Mouse (Mus musculus) right cerebral cortex, postnatal 25 days (tissue): Measurements from ENCODE around the gene Camta2.

ENCODE experiments used
- DNase-seq: peaks from one replicate; pipeline ENCODE4 v3.0.0; 2022

Camta2 gene

GRCm38 (mm10) chr11:70658942-70659341, 29.0 kb downstream of the Camta2 start:
- DNase-seq, result no peak

- no peak for DNase-seq
These were observed 29.4 kb downstream of the Camta2 start for GRCm38 (mm10) chr11:70658521-70658920.

GRCm38 (mm10) chr11:70657991-70658390, 29.9 kb downstream of the Camta2 start:
- no peak for DNase-seq

- DNase-seq, result no peak
These were observed 30.3 kb downstream of the Camta2 start for GRCm38 (mm10) chr11:70657573-70657972.

GRCm38 (mm10) chr11:70656964-70657363, 30.9 kb downstream of the Camta2 start, which contains the start of gene Eno3:
Gene Eno3, plus strand, starts transcription at chr11:70657202.
- no peak for DNase-seq

GRCm38 (mm10) chr11:70656456-70656927, 31.4 kb downstream of the Camta2 start:
- DNase-seq, result no peak

GRCm38 (mm10) chr11:70655571-70656455, 32.1 kb downstream of the Camta2 start:
- DNase-seq, result no peak

GRCm38 (mm10) chr11:70654923-70655570, 32.9 kb downstream of the Camta2 start:
- DNase-seq, result peak; percentile 73

DNA sequence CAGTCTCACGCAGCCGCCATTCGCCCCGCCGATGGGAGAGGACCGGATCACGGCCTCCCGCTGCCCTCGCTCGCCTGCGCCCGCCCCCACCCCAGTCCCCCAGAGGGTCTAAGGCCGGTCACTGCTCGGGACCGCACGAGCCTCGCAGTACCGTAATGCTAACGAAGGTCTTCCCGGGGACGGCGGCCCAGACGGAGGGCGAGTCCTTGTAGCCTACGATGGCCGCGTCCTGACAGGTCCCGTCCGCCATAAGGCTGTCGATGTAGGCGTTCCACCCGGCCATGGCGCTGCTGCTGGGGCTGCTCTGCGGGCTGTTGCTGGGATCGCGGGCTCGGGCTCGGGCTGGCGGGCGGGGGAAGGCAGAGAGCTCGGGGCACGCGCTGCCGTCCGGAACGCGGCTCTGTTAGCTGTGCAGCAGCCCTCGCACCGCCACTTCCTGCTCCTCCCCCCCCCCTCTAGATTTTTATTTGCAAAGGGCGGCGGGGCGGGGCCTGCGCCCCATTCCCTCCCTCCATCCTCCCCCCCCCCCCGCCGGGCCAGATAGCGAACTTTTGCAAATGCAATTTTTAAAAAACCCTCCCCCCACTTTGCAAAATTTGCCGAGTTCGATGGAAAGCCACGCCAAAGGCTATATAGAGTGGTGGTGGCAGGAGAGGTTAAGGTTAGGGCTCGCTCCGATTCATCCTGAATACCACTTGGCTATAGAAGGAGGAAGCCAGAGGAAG, 33.5 kb downstream of the Camta2 start, which contains the start of gene Pfn1:
Gene Pfn1 (minus strand): TSS at position 447 of the 725 bp plus-strand sequence.
- DNase-seq, result peak; percentile 72

GRCm38 (mm10) chr11:70653345-70654197, 34.3 kb downstream of the Camta2 start:
- peak; percentile 70 for DNase-seq

DNA sequence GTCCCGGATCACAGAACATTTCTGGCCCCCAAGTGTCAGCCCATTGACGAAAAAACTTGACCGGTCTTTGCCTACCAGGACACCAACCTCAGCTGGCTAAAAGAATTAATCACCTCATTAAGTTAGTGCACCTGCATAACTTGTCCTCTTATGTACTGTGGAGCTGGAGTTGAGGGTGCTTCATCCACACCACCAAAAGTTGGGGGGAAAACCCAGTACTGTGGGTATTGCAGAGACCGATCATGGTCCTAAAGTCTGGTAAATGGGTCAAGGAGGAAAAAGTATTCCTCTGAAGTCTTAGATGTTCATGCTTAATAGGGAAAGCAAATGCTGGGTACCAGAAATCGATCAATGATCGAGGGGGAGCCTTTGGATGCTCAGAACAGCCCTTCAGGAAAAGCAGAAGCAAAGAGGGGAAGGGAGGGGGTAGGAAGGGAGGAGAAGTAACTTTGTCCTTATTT, 35.0 kb downstream of the Camta2 start:
- no peak for DNase-seq

DNA sequence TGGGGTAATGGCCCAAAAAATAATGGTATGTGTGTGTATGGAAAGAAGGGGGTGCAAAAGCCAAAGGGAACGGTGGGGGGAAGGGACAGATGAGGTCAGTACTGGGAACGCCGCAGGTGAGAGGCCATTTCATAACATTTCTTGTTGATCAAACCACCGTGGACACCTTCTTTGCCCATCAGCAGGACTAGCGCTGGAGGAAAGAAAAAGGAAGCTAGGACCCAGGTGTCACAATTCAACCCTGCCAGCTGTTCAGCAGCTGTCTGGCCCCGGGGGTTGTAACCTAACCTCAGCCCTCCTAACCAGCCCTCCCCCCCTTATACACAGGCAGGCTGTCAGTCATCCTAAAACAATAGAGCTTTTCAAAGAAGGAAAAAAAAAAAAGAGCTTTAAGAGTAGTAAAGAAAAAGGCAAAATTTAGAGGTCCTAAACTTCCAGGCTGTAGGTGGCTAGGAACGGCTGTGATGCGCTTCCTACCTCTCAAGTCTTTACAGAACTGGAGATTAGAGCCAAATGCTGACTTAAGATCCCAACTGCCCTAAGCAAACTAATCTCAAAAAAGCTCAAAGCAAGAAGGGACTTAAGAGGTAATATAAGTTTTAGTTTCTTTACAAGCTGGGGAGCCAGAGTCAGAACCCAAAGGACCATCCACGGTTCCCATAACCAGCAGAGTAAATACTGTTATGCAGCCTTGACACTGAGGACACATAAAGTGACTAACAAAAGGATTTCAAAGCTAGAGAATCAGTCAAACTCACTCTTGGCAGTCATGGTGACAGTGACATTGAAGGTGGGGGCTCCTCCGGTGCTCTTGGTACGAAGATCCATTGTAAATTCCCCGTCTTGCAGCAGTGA, 35.6 kb downstream of the Camta2 start:
- DNase-seq, result no peak

GRCm38 (mm10) chr11:70651391-70651790, 36.5 kb downstream of the Camta2 start:
- no peak for DNase-seq

- DNase-seq, result no peak
These were observed 37.4 kb downstream of the Camta2 start for GRCm38 (mm10) chr11:70650322-70651175.

DNA sequence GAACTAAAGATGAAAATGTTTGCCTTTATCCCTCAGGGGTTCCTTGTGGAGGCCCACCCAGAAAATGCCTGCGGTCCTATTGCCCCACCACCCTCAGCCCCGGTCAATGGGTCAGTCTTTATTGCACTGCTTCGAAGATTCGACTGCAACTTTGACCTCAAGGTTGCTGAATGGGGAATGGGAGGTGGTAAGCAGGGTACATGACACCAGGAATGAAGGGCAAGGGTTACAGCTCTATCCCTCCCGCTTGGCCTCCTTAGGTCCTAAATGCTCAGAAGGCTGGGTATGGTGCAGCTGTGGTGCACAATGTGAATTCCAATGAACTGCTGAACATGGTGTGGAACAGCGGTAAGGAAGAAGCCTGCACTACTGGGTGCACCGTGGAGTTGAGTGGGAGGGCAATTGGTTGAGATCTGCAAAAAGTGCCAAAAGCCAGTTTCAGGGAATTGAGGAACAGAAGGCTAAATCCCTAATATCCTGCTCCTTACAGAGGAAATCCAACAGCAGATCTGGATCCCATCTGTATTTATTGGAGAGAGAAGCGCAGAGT, 38.6 kb downstream of the Camta2 start:
- DNase-seq, result no peak

DNA sequence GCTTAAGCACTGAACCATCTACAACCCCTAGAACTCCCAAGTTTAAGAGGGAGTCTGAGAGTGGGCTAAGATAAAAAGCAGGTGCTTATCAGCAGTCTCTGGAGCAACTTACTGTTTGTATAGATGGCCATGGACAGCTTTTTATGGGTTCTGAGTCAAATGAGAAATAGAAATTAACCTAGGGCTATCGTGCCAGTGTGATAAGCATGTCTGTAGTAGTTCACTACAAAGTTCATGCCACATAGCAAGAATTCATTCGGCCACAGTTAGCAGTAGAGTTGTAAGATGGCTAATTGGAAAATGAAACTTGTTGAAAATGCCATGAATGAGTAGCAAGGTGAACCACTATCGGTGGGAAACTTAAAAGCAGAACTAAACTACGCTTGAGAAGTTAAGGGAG, 39.4 kb downstream of the Camta2 start:
- no peak for DNase-seq

GRCm38 (mm10) chr11:70647716-70648420, 40.0 kb downstream of the Camta2 start:
- peak; percentile 26 for DNase-seq

DNA sequence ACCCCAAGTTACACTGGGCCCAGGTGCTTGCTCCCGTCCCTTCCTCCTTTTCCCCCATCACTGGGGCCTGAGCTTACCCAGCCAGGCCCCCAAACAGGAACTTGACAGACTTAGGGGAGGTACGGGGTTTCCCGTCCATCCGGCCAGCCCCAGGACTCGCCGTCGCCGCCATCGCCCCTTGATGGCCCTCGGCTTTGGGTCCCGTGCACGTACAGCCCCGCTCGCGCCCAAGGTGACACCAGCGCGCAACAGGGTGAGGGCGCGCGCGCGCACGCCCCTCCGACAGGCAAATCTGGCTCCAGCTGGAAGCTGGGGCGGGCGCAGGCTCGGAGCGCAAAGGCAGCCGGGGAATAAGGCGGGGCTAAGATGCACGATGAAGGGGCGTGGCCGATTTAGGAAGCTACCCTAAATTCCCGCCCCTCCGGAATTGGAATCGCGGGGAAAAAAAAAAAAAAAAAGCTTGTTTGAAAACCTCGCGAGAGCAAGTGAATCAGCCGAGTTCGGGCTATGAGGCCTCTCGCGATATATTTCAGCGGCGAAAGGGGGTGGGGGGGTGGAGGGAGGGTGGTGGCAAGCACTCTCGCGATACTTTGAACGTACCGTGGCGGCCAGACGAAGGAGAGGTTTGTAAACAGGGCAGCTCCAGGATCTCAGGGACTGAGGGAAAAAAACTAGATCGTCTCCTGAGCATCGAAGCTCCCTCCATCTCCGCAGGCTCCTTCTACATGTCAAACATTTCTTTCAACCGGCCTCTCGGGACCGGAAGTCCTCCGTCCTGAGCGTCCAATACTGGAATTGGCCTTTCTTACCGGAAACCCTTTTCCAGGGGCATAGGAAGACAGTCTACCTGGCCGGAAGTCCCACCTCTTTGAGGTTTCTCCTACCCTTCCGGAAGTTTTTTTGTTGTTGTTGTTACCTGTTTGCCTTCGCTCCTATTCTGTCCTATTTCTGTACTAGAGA, 40.9 kb downstream of the Camta2 start, which contains the start of the genes Rnf167 and Slc25a11:
Gene Rnf167 (plus strand): TSS at position 545 of the 960 bp plus-strand sequence.
Gene Slc25a11 (minus strand): TSS at position 789 of the 960 bp plus-strand sequence.
- peak; percentile 96 for DNase-seq
